Mouse (Mus musculus): ENCODE measurements around the gene Arih2. TPM values are rescaled to one million over a fixed set of nuclear protein-coding genes. Genes with fewer than 3 reads are reported as not detected.

Gene Arih2
- polyA plus RNA-seq, 1 experiment from 2014 or later = 44.9 TPM

DNA sequence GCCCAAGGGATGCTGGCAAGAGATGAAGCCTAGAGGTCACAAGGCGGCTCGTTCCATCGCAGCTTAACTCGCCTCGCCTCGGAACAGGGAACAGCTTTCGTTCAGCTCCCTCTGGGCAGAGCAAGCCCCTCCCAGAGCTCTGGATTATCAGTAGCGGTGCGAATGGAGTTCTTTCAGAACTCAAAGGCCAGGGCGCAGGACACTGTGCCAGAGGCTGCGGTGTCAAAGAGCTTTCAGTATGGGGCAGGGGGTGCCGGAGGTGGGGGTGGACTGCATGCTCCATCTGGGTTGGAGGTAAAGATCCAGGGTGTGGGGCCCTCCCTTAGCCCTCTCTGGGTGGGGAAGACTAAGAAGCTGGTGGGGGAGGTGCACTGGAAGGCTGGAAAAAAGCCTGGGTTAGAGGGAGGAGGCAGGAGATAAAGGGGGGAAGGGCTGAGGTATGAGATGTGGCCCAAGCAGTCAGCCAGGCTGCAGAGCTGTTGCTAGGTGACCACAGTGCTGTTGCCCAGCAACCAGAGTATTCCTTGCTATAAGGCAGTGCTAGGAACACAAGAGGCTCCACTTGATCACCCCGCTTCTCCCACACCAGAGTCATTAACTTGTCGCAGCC is 61.5 kb downstream of the Arih2 start:
- TF ChIP-seq CTCF (IDR thresholded peaks at IDR 0.05; ENCODE audit: low read depth) = no peak
- ATAC-seq (ENCODE audit: insufficient read depth) (peak; percentile 95), DNase-seq (peak; percentile 89)
- Histone ChIP-seq H3K27ac (ENCODE audit: low read depth) (peak overlapping the region; percentile 71), H3K4me3 (ENCODE audit: low read depth, low read length) (no peak overlapping the region), H3K9ac (peak overlapping the region; percentile 21; the same call in 1 of the 2 replicates), H3K27me3 (ENCODE audit: insufficient read depth, low read length) (no peaks in the 10 kb centered on the region), H3K9me3 (ENCODE audit: low read depth, low read length) (no peaks in the 10 kb centered on the region), H3K36me3 (ENCODE audit: insufficient read depth) (no peaks in the 10 kb centered on the region), H3K4me2 (peak overlapping the region; percentile 57), H3K4me1 (ENCODE audit: insufficient read depth) (peaks cover 10% of the 10 kb centered on the region)
- WGBS = 4% methylated on average over 14 of the region's 14 CpGs

DNA sequence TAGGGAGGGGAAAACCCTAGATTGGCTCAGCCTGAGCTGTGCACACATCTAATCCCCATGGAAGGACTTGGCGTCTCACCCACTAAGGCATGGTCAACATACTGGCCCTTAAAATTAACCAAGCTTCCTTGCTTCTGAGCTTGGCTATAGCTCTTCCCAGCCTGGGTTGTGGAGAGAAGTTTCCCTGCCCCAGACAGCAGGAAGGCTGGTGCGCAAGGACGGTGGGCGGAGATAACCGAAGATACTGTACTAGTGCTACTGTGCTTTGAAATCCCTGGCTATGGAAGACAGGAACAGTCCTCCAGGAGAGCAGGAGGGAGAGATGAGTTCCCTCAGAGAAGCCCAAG is 69.9 kb downstream of the Arih2 start:
- no peaks in the 10 kb centered on the region for H3K9me3 ChIP-seq (ENCODE audit: low read depth, low read length)
- H3K9ac ChIP-seq = peak overlapping the region; percentile 87
- no peak for TF ChIP-seq CTCF (IDR thresholded peaks at IDR 0.05; ENCODE audit: low read depth)
- H3K27me3 ChIP-seq (ENCODE audit: insufficient read depth, low read length) = no peaks in the 10 kb centered on the region
- 51% methylated on average over 5 of the region's 5 CpGs for WGBS
- peak overlapping the region; percentile 78 for H3K27ac ChIP-seq (ENCODE audit: low read depth)
- no peak for ATAC-seq (ENCODE audit: insufficient read depth)
- H3K4me2 ChIP-seq = peak overlapping the region; percentile 85
- H3K4me1 ChIP-seq (ENCODE audit: insufficient read depth) = peaks cover 15% of the 10 kb centered on the region
- peaks cover 24% of the 10 kb centered on the region for H3K36me3 ChIP-seq (ENCODE audit: insufficient read depth)
- DNase-seq = peak; percentile 22
- peak overlapping the region; percentile 65 for H3K4me3 ChIP-seq (ENCODE audit: low read depth, low read length)

DNA sequence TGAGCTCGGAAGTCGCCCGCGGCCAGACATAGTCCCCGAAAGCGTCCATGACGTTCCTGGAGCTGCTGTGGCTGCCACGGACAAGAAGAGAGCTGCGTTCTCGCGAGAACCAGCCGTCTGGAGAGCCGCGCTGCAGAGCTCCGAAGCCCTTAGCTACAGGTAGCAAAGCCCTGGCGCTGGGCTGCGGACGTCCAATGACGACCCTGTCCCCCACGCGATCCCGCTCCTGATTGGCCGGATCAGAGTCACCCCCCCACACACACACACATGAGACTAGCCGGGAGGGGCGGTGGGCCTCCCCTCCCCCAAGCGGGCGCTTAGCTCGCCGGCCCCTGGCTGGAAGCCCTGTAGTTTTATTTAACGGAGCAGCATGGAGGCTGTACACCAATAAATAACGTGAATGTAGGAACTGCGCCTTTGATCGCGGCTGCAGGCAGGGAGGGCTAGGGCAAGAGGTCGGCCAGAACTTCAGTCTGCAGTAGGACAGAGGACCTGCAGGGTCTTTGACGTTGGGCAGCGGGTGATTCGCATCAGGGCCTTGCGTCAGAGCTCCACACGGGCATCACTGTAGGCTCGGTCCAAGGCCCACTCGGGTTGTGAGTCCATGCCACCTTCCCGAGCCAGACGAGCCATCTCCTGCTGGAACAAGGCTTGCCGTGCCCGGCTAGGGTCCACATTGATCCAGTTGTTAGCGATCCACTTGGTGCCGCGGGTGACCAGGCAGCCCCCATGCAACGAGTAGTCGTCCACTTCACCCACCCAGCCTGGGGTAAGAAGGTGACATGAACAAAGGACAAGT is 70.4 kb downstream of the Arih2 start, which contains the start of gene Wdr6:
Gene Wdr6 (minus strand): TSS at position 195 of the 799 bp plus-strand sequence.
- H3K27ac ChIP-seq (ENCODE audit: low read depth) = peak within 1 kb of the TSS; percentile 93
- DNase-seq (peak; percentile 97), ATAC-seq (ENCODE audit: insufficient read depth) (peak; percentile 97)
- H3K9ac ChIP-seq = peak within 1 kb of the TSS; percentile 87
- no peaks in the 10 kb centered on the region for H3K27me3 ChIP-seq (ENCODE audit: insufficient read depth, low read length)
- peak within 1 kb of the TSS; percentile 85 for H3K4me2 ChIP-seq
- no peaks in the 10 kb centered on the region for H3K9me3 ChIP-seq (ENCODE audit: low read depth, low read length)
- H3K4me1 ChIP-seq (ENCODE audit: insufficient read depth) = peaks cover 15% of the 10 kb centered on the region
- peak within 1 kb of the TSS; percentile 65 for H3K4me3 ChIP-seq (ENCODE audit: low read depth, low read length)
- WGBS = 4% methylated on average over 51 of the region's 51 CpGs
- no peak for TF ChIP-seq CTCF (IDR thresholded peaks at IDR 0.05; ENCODE audit: low read depth)
- H3K36me3 ChIP-seq (ENCODE audit: insufficient read depth) = peaks cover 30% of the 10 kb centered on the region

DNA sequence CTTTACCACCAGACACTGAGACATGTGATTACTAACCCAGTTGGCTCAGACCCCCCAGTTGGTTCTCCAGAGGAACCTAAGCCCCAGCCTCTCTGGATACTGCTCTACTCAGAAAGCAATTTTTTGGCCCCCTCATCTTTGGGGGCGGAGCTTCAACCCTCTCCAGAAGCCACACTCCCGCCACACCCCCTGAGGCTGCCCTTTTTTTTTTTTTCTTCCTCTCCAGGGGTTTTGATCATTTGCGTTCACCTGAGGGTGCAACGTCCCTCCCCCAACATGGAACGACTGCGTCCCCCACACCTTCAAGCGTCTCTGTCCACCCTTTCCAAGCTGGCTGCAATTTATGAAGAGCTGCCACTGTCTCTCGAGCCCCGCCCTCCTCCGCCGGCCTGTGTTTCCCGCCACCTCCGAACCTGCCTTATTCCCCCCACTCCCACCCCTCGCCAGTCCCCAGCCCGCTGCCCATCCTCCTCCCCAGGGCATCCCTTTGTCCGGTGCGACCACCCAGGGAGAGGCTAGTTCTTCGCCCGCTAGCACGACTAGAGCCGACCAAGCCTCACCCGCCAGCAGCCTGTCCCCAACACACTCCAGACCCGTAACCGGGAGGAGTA is 71.1 kb downstream of the Arih2 start:
- peak overlapping the region; percentile 87 for H3K9ac ChIP-seq
- H3K27ac ChIP-seq (ENCODE audit: low read depth) = peak overlapping the region; percentile 93
- H3K4me1 ChIP-seq (ENCODE audit: insufficient read depth) = peaks cover 15% of the 10 kb centered on the region
- no peaks in the 10 kb centered on the region for H3K27me3 ChIP-seq (ENCODE audit: insufficient read depth, low read length)
- H3K9me3 ChIP-seq (ENCODE audit: low read depth, low read length) = no peaks in the 10 kb centered on the region
- H3K36me3 ChIP-seq (ENCODE audit: insufficient read depth) = peaks cover 37% of the 10 kb centered on the region
- peak overlapping the region; percentile 65 for H3K4me3 ChIP-seq (ENCODE audit: low read depth, low read length)
- H3K4me2 ChIP-seq = peak overlapping the region; percentile 85
- ATAC-seq (ENCODE audit: insufficient read depth) (peak; percentile 32), DNase-seq (peak; percentile 84)
- TF ChIP-seq CTCF (IDR thresholded peaks at IDR 0.05; ENCODE audit: low read depth) = no peak
- WGBS = under 1% methylated on average over 24 of the region's 24 CpGs

DNA sequence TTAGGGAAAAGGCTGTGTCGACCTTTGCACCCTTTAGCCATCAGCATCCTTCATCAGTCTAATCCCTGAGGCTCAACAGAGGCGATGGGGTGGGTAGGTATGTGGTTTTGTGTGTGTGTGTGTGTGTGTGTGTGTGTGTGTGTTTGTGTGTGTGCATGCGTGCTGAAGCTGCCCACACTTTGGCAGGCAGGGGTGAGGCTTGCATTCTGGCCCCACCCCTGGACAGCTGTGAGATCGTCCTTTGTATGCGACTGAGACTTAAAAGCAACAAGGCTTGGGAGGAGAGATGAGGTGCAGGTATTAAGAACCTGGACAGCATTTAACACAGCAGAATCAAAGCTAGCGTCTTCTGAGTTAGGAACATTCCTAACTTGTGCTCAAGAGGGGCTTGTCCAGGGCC is 72.2 kb downstream of the Arih2 start:
- Histone ChIP-seq H3K27ac (ENCODE audit: low read depth) (peak overlapping the region; percentile 12; the same call in 1 of the 2 replicates), H3K4me3 (ENCODE audit: low read depth, low read length) (peak overlapping the region; percentile 65), H3K36me3 (ENCODE audit: insufficient read depth) (peaks cover 47% of the 10 kb centered on the region), H3K27me3 (ENCODE audit: insufficient read depth, low read length) (no peaks in the 10 kb centered on the region), H3K9ac (peak overlapping the region; percentile 87), H3K4me2 (peak overlapping the region; percentile 85), H3K9me3 (ENCODE audit: low read depth, low read length) (no peaks in the 10 kb centered on the region), H3K4me1 (ENCODE audit: insufficient read depth) (peaks cover 15% of the 10 kb centered on the region)
- DNase-seq (no peak), ATAC-seq (ENCODE audit: insufficient read depth) (no peak)
- no peak for TF ChIP-seq CTCF (IDR thresholded peaks at IDR 0.05; ENCODE audit: low read depth)
- 40% methylated on average over 6 of the region's 6 CpGs for WGBS

DNA sequence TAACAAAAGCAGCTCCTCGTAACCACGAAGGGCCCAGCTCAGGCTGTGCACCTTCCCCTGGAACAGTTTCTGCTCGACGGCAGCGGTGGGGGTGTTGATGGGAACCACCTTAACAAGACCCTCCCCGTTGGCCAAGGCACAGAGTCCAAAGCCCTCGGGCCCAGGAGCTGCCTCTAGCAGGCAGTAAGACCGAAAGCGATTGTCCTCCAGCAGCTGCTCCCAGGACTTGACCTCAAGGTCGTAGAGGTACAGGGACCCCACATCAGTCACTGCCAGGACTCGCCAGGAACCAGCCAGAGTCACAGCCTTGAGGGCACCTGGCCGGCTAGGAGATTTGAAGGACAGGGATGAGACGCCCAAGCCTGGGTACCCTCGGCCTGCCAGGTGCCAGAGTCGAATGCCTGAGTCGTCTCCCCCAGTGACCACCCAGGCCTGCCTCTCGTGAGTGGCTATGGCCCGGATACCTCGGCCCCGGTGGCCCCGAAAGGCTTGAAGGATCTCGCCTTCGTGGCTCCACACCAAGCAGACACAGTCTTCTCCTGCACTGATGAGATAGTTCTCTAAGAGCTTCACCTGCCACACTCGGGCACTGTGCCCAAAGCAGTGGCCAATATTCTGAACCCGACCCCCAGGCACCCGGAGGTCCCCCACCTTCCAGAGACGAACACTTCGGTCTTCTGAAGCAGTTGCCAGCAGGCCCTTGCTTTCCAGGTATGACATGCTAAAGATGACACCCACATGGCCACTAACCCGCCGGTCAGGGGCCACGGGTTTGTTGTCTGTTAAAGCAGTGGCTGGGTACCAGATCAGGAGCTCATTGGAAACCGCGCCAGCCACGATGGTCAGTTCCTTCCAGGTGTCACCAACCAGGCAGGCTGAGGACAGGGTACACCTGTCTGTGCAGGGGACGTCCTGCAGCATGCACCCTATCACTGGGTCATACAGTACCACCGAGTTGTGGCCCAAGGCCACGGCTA is 73.6 kb downstream of the Arih2 start:
- no peak overlapping the region for H3K9ac ChIP-seq
- H3K27me3 ChIP-seq (ENCODE audit: insufficient read depth, low read length) = no peaks in the 10 kb centered on the region
- H3K4me2 ChIP-seq = no peak overlapping the region
- no peak overlapping the region for H3K4me3 ChIP-seq (ENCODE audit: low read depth, low read length)
- ATAC-seq (ENCODE audit: insufficient read depth) = no peak
- no peak for TF ChIP-seq CTCF (IDR thresholded peaks at IDR 0.05; ENCODE audit: low read depth)
- no peak for DNase-seq
- H3K27ac ChIP-seq (ENCODE audit: low read depth) = no peak overlapping the region
- H3K9me3 ChIP-seq (ENCODE audit: low read depth, low read length) = no peaks in the 10 kb centered on the region
- WGBS = 72% methylated on average over 37 of the region's 37 CpGs
- H3K4me1 ChIP-seq (ENCODE audit: insufficient read depth) = peaks cover 16% of the 10 kb centered on the region
- H3K36me3 ChIP-seq (ENCODE audit: insufficient read depth) = peaks cover 61% of the 10 kb centered on the region
